In the genomic region with DNA sequence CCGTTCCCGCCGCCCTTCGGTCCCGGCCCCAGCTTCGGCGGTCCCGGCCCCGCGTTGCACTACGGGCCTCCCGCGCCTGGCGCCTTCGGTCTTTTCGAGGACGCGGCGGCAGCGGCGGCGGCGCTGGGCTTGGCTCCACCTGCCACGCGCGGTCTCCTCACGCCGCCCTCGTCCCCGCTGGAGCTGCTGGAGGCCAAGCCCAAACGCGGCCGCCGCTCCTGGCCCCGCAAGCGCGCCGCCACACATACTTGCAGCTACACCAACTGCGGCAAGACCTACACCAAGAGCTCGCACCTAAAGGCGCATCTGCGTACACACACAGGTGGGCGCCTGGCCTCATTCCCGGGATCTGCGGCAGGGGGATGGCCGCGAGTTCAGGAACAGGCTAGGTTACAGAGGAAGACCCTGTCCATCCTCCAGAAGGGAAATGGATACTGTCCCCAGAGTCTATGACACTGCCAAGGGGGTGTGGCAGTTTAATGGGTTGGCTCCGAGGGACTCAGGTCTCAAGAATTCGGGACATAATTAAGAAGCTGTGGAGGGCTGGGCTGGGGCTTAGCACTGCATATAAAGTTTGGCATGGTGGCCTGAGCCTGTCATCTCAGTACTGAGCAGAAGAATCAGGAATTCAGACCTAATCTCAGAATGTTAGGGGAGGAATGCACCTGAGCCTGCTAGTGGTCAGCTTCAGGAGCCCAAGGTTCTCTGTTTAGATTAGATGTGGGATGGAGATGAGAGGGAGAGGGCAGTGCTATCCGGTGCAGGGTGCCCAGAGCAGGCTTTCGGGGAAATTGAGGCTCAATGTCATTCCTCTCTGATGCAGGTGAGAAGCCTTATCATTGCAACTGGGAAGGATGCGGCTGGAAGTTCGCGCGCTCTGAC, we compare ENCODE assay signal across 8 mouse cellular contexts. TPM values are rescaled to one million over a fixed set of nuclear protein-coding genes. Genes with fewer than 3 reads are reported as not detected.
A peak's percentile ranks its signal among the peaks of the same experiment; 100 is the strongest.
DNase-seq lines count a peak whose midpoint lies in the region; ATAC-seq and TF ChIP-seq lines count a peak whose summit lies in the region.

No protein-coding gene starts in this region.

- ATAC-seq in kidney, postnatal 0 days (replicated peaks; ENCODE audit: low FRiP score, low read depth), result no peak
- ATAC-seq in midbrain, embryonic 12.5 days (ENCODE audit: low FRiP score, low read depth), result no peak

- H3K4me1 ChIP-seq in kidney, postnatal 0 days (replicated peaks; ENCODE audit: insufficient read depth, low read length), result 0 out of 2 replicates have a peak, but pooled peaks cover 13% of the 10 kb centered on the region
- H3K4me1 ChIP-seq in midbrain, embryonic 12.5 days, result peaks cover 18% of the 10 kb centered on the region

- WGBS in kidney, postnatal 0 days, result 6% methylated on average over 55 of the region's 55 CpGs
- 8% methylated on average over 52 of the region's 55 CpGs for WGBS in midbrain, embryonic 12.5 days

- 0 out of 2 replicates have a peak overlapping the region, but pooled peaks have one; percentile 73 for H3K27ac ChIP-seq in kidney, postnatal 0 days
- H3K27ac ChIP-seq in midbrain, embryonic 12.5 days (replicated peaks), result no peak overlapping the region

- intact Hi-C loops in left cerebral cortex, postnatal 25 days (cut with DNase I), result loop anchor here (2.0 kb wide), 2 partner anchors 17 to 43 kb away; no protein-coding TSS in a partner anchor
- intact Hi-C loops in left cerebral cortex, postnatal 4 days (cut with DNase I), result no loop called here

- peak overlapping the region; percentile 69 for H3K9ac ChIP-seq in kidney, postnatal 0 days (ENCODE audit: low read depth, low read length)
- H3K9ac ChIP-seq in midbrain, embryonic 12.5 days (replicated peaks), result peak overlapping the region; percentile 46

- TF ChIP-seq CTCF in kidney, postnatal 0 days (IDR thresholded peaks at IDR 0.05; ENCODE audit: low read depth), result no peak

- H3K9me3 ChIP-seq in kidney, postnatal 0 days (replicated peaks; ENCODE audit: low read length), result no peaks in the 10 kb centered on the region
- H3K9me3 ChIP-seq in midbrain, embryonic 12.5 days, result no peaks in the 10 kb centered on the region

- H3K4me2 ChIP-seq in kidney, postnatal 0 days (ENCODE audit: low read length), result peak overlapping the region; percentile 68
- peak overlapping the region; percentile 76 for H3K4me2 ChIP-seq in midbrain, embryonic 12.5 days (replicated peaks)

- 0 out of 2 replicates have a peak, but pooled peaks cover 3% of the 10 kb centered on the region for H3K36me3 ChIP-seq in kidney, postnatal 0 days (ENCODE audit: insufficient read depth, low read length)
- no peaks in the 10 kb centered on the region for H3K36me3 ChIP-seq in midbrain, embryonic 12.5 days

- peak overlapping the region; percentile 68 for H3K4me3 ChIP-seq in kidney, postnatal 0 days (replicated peaks; ENCODE audit: low read depth, low read length)
- H3K4me3 ChIP-seq in midbrain, embryonic 12.5 days, result peak overlapping the region; percentile 52

- H3K27me3 ChIP-seq in kidney, postnatal 0 days (ENCODE audit: insufficient read depth, low read length), result no peaks in the 10 kb centered on the region; the same call in 1 of the 2 replicates
- H3K27me3 ChIP-seq in midbrain, embryonic 12.5 days, result peaks cover 66% of the 10 kb centered on the region

- peak; percentile 18 to 24 for DNase-seq in left cerebral cortex, postnatal 25 days (ENCODE audit: low spot score in 2 of 2)
- DNase-seq in left cerebral cortex, postnatal 4 days, result no peak
- peak; percentile 50 for DNase-seq in adrenal gland, postnatal 25 days
- DNase-seq in heart, adult 9 months (ENCODE audit: low spot score in 2 of 2), result peak; percentile 51 to 62
- no peak for DNase-seq in kidney, postnatal 0 days (ENCODE audit: low spot score)
- no peak for DNase-seq in layer of hippocampus, adult 9-11 months
- DNase-seq in cerebellum, adult 9-11 months, result no peak

RNA-seq across cellular contexts. Expression of gene Klf2, which starts 1.3 kb away (rescaled TPM):
- total RNA-seq in left cerebral cortex, postnatal 25 days (2021), result 10 to 100 TPM; 13.6 to 18.2 TPM
- 10 to 100 TPM; 13.1 to 15.1 TPM for total RNA-seq in left cerebral cortex, postnatal 4 days (2021)
- 37.5 and 38.2 TPM in 2 replicates for total RNA-seq in adrenal gland, postnatal 25 days (2021)
- 24.7 and 31.9 TPM in 2 replicates for polyA plus RNA-seq in kidney, postnatal 0 days (2015; fragmentation: Nextera tagmentation; extraction: Ambion mirVana)
- polyA plus RNA-seq in midbrain, embryonic 12.5 days (2016; fragmentation: Nextera tagmentation; extraction: Ambion mirVana), result 8.8 and 9.2 TPM in 2 replicates

RNA-seq across cellular contexts. Expression of gene Gm10282, which starts 15.1 kb away (rescaled TPM):
- total RNA-seq in left cerebral cortex, postnatal 25 days (2021), result 1 to 10 TPM; 6.1 to 7.0 TPM
- total RNA-seq in left cerebral cortex, postnatal 4 days (2021), result 10 to 100 TPM; 18.5 to 19.4 TPM
- 19.3 and 27.3 TPM in 2 replicates for total RNA-seq in adrenal gland, postnatal 25 days (2021)
- 22.2 and 22.8 TPM in 2 replicates for polyA plus RNA-seq in kidney, postnatal 0 days (2015; fragmentation: Nextera tagmentation; extraction: Ambion mirVana)
- polyA plus RNA-seq in midbrain, embryonic 12.5 days (2016; fragmentation: Nextera tagmentation; extraction: Ambion mirVana), result 25.7 and 32.3 TPM in 2 replicates

Comparison
In these comparisons a context has a peak if more than half of its experiments do, and no peak if none do; other contexts are left out.
1. DNase-seq: peak in left cerebral cortex, postnatal 25 days (2 of 2), adrenal gland, postnatal 25 days (single experiment) and heart, adult 9 months (2 of 2); none in left cerebral cortex, postnatal 4 days (single experiment), kidney, postnatal 0 days (single experiment), layer of hippocampus, adult 9-11 months (single experiment) and cerebellum, adult 9-11 months (single experiment).